Mouse (Mus musculus) erythroblast, embryonic 14.5 days (primary cell): Measurements from ENCODE around the gene Nfatc2. TPM values are rescaled to one million over a fixed set of nuclear protein-coding genes. Genes with fewer than 3 reads are reported as not detected.

Source experiments
- H3K27me3 ChIP-seq: 2 replicates; pipeline ENCODE4 v1.6.1; 2012; ENCODE audit warnings: inconsistent platforms; ENCODE audit not compliant: control insufficient read depth
- H3K36me3 ChIP-seq: 2 replicates; pipeline ENCODE4 v1.6.1; 2012; ENCODE audit warnings: mild to moderate bottlenecking, inconsistent platforms; ENCODE audit not compliant: control insufficient read depth
- H3K4me1 ChIP-seq: 2 replicates; pipeline ENCODE4 v1.6.1; 2012; ENCODE audit warnings: inconsistent platforms; ENCODE audit not compliant: control insufficient read depth
- H3K4me3 ChIP-seq: replicated peaks from 2 replicates; pipeline ENCODE3; 2012; ENCODE audit warnings: moderate library complexity, mild to moderate bottlenecking, inconsistent platforms
- H3K9me3 ChIP-seq: 2 replicates; pipeline ENCODE4 v1.6.1; 2012; ENCODE audit warnings: low read length, inconsistent platforms, mixed read lengths; ENCODE audit not compliant: control insufficient read depth
- GATA1 ChIP-seq: IDR thresholded peaks from 2 replicates; pipeline ENCODE4 v1.6.1; 2012; ENCODE audit warnings: low read length, inconsistent platforms, mixed read lengths
- TAL1 ChIP-seq: IDR thresholded peaks from 3 replicates; pipeline ENCODE4 v1.6.1; 2012; ENCODE audit warnings: low read length, inconsistent platforms, mixed read lengths
- polyA plus RNA-seq: library from polyadenylated mRNA; stranded (reverse); fragments of >175 nt; gene quantifications from 2 replicates; pipeline ENCODE4 v1.2.3, GENCODE M21; 2012

Nfatc2 gene
- polyA plus RNA-seq, 1 experiment = not detected

- H3K4me1 ChIP-seq = no peaks in the 10 kb centered on the region
- no peak for TF ChIP-seq TAL1
- no peak for TF ChIP-seq GATA1
These were observed 109.7 kb downstream of the Nfatc2 start for GRCm38 (mm10) chr2:168491791-168492190.

GRCm38 (mm10) chr2:168489953-168490352 is 111.5 kb downstream of the Nfatc2 start:
- Histone ChIP-seq H3K36me3 (no peaks in the 10 kb centered on the region), H3K27me3 (no peaks in the 10 kb centered on the region), H3K9me3 (peaks cover 4% of the 10 kb centered on the region), H3K4me1 (no peaks in the 10 kb centered on the region), H3K4me3 (no peak overlapping the region)
- TF ChIP-seq TAL1 (no peak), GATA1 (no peak)

More at GRCm38 (mm10) chr2:168491791-168492190, 109.7 kb downstream of the Nfatc2 start:
- Histone ChIP-seq H3K36me3 (no peaks in the 10 kb centered on the region), H3K4me3 (no peak overlapping the region), H3K9me3 (peaks cover 4% of the 10 kb centered on the region), H3K27me3 (no peaks in the 10 kb centered on the region)

GRCm38 (mm10) chr2:168488158-168488925 is 113.1 kb downstream of the Nfatc2 start:
- peaks cover 2% of the 10 kb centered on the region for H3K9me3 ChIP-seq
- H3K4me3 ChIP-seq = no peak overlapping the region
- H3K36me3 ChIP-seq = no peaks in the 10 kb centered on the region
- TF ChIP-seq TAL1 (no peak), GATA1 (no peak)
- no peaks in the 10 kb centered on the region for H3K4me1 ChIP-seq
- H3K27me3 ChIP-seq = no peaks in the 10 kb centered on the region

- no peak for TF ChIP-seq GATA1
These were observed 120.3 kb downstream of the Nfatc2 start for GRCm38 (mm10) chr2:168481121-168481520.

GRCm38 (mm10) chr2:168480692-168481091 is 120.8 kb downstream of the Nfatc2 start:
- Histone ChIP-seq H3K4me3 (no peak overlapping the region), H3K4me1 (no peaks in the 10 kb centered on the region), H3K9me3 (no peaks in the 10 kb centered on the region), H3K36me3 (no peaks in the 10 kb centered on the region), H3K27me3 (no peaks in the 10 kb centered on the region)
- TF ChIP-seq GATA1 (no peak), TAL1 (no peak)

More at GRCm38 (mm10) chr2:168481121-168481520, 120.3 kb downstream of the Nfatc2 start:
- Histone ChIP-seq H3K27me3 (no peaks in the 10 kb centered on the region), H3K9me3 (no peaks in the 10 kb centered on the region), H3K36me3 (no peaks in the 10 kb centered on the region), H3K4me1 (no peaks in the 10 kb centered on the region), H3K4me3 (no peak overlapping the region)

- Histone ChIP-seq H3K9me3 (no peaks in the 10 kb centered on the region), H3K4me1 (no peaks in the 10 kb centered on the region), H3K36me3 (no peaks in the 10 kb centered on the region), H3K27me3 (no peaks in the 10 kb centered on the region), H3K4me3 (no peak overlapping the region)
- TF ChIP-seq TAL1 (no peak), GATA1 (no peak)
These were observed 121.5 kb downstream of the Nfatc2 start for GRCm38 (mm10) chr2:168479930-168480329.

GRCm38 (mm10) chr2:168478431-168478830 is 123.0 kb downstream of the Nfatc2 start:
- Histone ChIP-seq H3K36me3 (no peaks in the 10 kb centered on the region), H3K9me3 (no peaks in the 10 kb centered on the region), H3K4me3 (no peak overlapping the region), H3K27me3 (no peaks in the 10 kb centered on the region), H3K4me1 (no peaks in the 10 kb centered on the region)
- TF ChIP-seq GATA1 (no peak), TAL1 (no peak)

- Histone ChIP-seq H3K36me3 (no peaks in the 10 kb centered on the region), H3K9me3 (no peaks in the 10 kb centered on the region), H3K4me1 (no peaks in the 10 kb centered on the region; the same call in 1 of the 2 replicates), H3K27me3 (no peaks in the 10 kb centered on the region), H3K4me3 (no peak overlapping the region)
- TF ChIP-seq GATA1 (no peak), TAL1 (no peak)
These were observed 128.0 kb downstream of the Nfatc2 start for GRCm38 (mm10) chr2:168473496-168473895.

- TF ChIP-seq GATA1 (no peak), TAL1 (no peak)
- no peaks in the 10 kb centered on the region for H3K9me3 ChIP-seq
- no peaks in the 10 kb centered on the region; the same call in 1 of the 2 replicates for H3K4me1 ChIP-seq
- H3K27me3 ChIP-seq = no peaks in the 10 kb centered on the region
- H3K36me3 ChIP-seq = no peaks in the 10 kb centered on the region
- H3K4me3 ChIP-seq = peak overlapping the region; percentile 5
These were observed 128.6 kb downstream of the Nfatc2 start for GRCm38 (mm10) chr2:168472899-168473298.
